Mouse (Mus musculus): ENCODE data around the gene Slc34a2. TPM values are rescaled to one million over a fixed set of nuclear protein-coding genes. Genes with fewer than 3 reads are reported as not detected.

Gene Slc34a2
- 0.02 and 0.13 TPM in 2 replicates for polyA plus RNA-seq (2015; fragmentation: Nextera tagmentation; extraction: Ambion mirVana)

DNA sequence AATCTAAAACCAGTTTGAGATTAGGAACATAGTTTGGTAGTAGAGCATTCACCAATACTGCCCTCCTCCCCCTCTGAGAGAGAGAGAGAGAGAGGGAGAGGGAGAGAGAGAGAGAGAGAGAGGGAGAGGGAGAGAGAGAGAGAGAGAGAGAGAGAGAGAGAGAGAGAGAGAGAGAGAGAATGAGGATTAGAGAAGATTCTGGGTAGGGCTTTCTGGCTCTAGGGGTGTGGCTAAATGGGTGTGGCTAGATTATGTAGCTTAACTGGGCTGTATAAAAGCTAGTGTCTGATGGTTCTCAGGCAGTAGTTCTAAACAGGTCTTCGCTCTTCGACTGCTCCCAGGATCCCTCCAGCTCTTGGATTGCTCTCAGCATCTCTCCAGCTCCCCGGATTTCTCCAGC is at the start of gene Slc34a2:
Gene Slc34a2 (plus strand): TSS at position 301 of the 400 bp plus-strand sequence.

Other genes with a start within 250 kb of the Slc34a2 start
- gene Anapc4, start 204.1 kb upstream of the Slc34a2 start, polyA plus RNA-seq (2015; fragmentation: Nextera tagmentation; extraction: Ambion mirVana) = 31.7 and 35.5 TPM in 2 replicates
- 0.14 and 0.18 TPM in 2 replicates for gene Sel1l3, start 175.8 kb downstream of the Slc34a2 start, polyA plus RNA-seq (2015; fragmentation: Nextera tagmentation; extraction: Ambion mirVana)
- 63.3 and 67.0 TPM in 2 replicates for gene Smim20, start 229.0 kb downstream of the Slc34a2 start, polyA plus RNA-seq (2015; fragmentation: Nextera tagmentation; extraction: Ambion mirVana)